Mouse (Mus musculus): ENCODE measurements around the gene Rbm38. TPM values are rescaled to one million over a fixed set of nuclear protein-coding genes. Genes with fewer than 3 reads are reported as not detected.

Rbm38 gene
- polyA plus RNA-seq, 1 experiment from 2014 or later, result 147 TPM

- Histone ChIP-seq H3K9ac (peak overlapping the region; percentile 29), H3K36me3 (no peaks in the 10 kb centered on the region), H3K4me3 (no peak overlapping the region), H3K27me3 (replicated peaks) (no peaks in the 10 kb centered on the region), H3K9me3 (replicated peaks) (no peaks in the 10 kb centered on the region), H3K4me2 (no peak overlapping the region), H3K4me1 (replicated peaks) (peaks cover 58% of the 10 kb centered on the region), H3K27ac (ENCODE audit: poor library complexity, severe bottlenecking) (peak overlapping the region; percentile 75)
- no peak for ATAC-seq (ENCODE audit: insufficient number of reproducible peaks, low FRiP score)
- WGBS, result 37% methylated on average over 9 of the region's 9 CpGs
These were observed 40.2 kb downstream of the Rbm38 start for GRCm38 (mm10) chr2:173060450-173060849.

DNA sequence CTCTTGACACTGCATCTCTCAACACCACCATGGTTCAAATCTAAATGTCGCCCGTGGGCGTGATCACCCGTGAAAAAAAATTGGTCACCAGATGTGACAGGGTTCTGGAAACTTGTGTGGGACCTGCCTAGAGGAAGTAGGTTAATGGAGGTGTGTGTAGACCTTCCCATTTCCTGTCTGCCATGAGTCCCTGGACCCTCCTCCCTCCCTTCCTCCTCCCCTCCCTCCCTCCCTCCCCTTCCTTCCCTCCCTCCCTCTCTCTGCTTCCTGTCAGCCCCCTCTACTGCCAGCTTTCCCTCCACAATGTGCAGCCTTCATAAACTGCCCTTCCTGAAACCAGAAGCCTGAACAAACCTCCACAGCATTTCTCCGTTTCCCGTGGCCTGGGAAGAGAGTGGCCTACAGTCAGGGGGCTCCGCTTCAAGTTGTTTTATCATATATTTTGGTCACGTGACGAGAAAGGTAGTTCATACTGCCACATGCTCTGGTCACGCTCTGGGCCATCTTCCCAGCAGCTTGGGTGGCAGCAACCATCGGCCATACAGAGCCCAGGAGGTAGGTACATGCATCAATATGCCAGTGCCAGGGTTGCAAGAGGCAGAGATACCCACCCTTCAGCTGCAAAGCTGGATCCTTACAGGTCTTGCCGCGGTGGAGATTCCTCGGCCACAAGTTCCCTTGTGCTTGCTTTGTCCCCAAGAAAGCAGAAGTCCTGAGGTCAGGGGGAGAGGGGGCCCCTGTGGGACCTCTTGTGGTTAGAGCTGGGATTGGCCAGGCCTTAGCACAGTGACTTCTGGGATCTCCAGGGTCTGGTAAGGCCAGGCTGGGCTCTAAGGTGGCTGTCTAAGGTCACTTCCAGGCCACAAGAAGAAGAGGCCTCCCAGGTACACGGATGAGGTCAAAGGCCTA is 41.4 kb downstream of the Rbm38 start:
- no peaks in the 10 kb centered on the region for H3K36me3 ChIP-seq
- H3K27me3 ChIP-seq (replicated peaks), result no peaks in the 10 kb centered on the region
- H3K9me3 ChIP-seq (replicated peaks), result no peaks in the 10 kb centered on the region
- H3K4me2 ChIP-seq, result no peak overlapping the region
- H3K27ac ChIP-seq (ENCODE audit: poor library complexity, severe bottlenecking), result peak overlapping the region; percentile 75
- no peak for ATAC-seq (ENCODE audit: insufficient number of reproducible peaks, low FRiP score)
- 49% methylated on average over 15 of the region's 15 CpGs for WGBS
- H3K9ac ChIP-seq, result no peak overlapping the region
- peaks cover 53% of the 10 kb centered on the region for H3K4me1 ChIP-seq (replicated peaks)
- H3K4me3 ChIP-seq, result no peak overlapping the region

DNA sequence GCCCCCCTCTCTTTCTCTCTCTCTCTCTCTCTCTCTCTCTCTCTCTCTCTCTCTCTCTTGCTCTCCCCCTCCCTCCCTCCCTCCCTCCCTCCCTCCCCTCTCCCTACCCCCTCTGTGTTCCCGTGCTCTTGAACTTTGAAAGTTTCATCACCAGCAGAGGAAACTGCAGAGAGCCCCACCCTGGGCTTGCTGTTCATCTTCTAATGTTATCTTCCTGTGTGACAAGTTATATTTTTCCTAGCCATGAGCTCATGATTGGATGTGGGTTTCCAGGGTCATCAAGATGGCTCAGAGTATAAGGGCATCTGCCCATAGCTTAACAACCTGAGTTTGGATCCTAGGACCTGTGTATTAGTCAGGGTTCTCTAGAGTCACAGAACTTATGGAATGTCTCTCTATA is 42.9 kb downstream of the Rbm38 start:
- Histone ChIP-seq H3K4me1 (replicated peaks) (peaks cover 40% of the 10 kb centered on the region), H3K4me3 (no peak overlapping the region), H3K4me2 (no peak overlapping the region), H3K27ac (ENCODE audit: poor library complexity, severe bottlenecking) (no peak overlapping the region), H3K9me3 (replicated peaks) (peaks cover 7% of the 10 kb centered on the region), H3K27me3 (replicated peaks) (no peaks in the 10 kb centered on the region), H3K9ac (no peak overlapping the region), H3K36me3 (no peaks in the 10 kb centered on the region)
- ATAC-seq (ENCODE audit: insufficient number of reproducible peaks, low FRiP score), result no peak
- WGBS, result 40% methylated on average over 1 of the region's 1 CpGs

DNA sequence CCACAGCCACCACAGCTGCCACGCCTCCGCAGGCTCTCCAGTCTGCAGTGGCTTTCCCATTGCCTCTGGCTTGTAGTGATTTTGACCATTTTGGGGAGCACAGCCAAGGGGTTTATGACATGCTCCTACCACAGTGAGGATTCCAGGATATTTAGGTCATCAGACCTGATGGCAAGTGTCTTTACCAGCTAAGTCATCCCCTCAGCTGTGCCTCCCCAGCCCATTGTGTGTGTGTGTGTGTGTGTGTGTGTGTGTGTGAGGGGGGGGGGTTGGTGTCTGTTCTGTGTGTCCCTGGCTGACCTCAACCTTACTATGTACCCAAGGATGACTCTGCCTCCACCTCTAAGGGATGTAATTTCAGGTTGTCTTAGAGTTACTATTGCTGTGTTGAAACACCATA is 44.6 kb downstream of the Rbm38 start:
- Histone ChIP-seq H3K36me3 (no peaks in the 10 kb centered on the region), H3K4me2 (no peak overlapping the region), H3K4me3 (no peak overlapping the region), H3K27ac (ENCODE audit: poor library complexity, severe bottlenecking) (no peak overlapping the region), H3K9ac (no peak overlapping the region), H3K9me3 (replicated peaks) (peaks cover 10% of the 10 kb centered on the region), H3K4me1 (replicated peaks) (peaks cover 24% of the 10 kb centered on the region), H3K27me3 (replicated peaks) (no peaks in the 10 kb centered on the region)
- WGBS, result 79% methylated on average over 2 of the region's 2 CpGs
- no peak for ATAC-seq (ENCODE audit: insufficient number of reproducible peaks, low FRiP score)

- Histone ChIP-seq H3K4me1 (replicated peaks) (peaks cover 4% of the 10 kb centered on the region; the same call in 1 of the 2 replicates), H3K9ac (no peak overlapping the region), H3K4me3 (no peak overlapping the region), H3K36me3 (no peaks in the 10 kb centered on the region), H3K4me2 (no peak overlapping the region), H3K27ac (ENCODE audit: poor library complexity, severe bottlenecking) (no peak overlapping the region), H3K9me3 (replicated peaks) (peaks cover 10% of the 10 kb centered on the region), H3K27me3 (replicated peaks) (no peaks in the 10 kb centered on the region)
- 86% methylated on average over 7 of the region's 7 CpGs for WGBS
- ATAC-seq (ENCODE audit: insufficient number of reproducible peaks, low FRiP score), result no peak
These were observed 52.6 kb downstream of the Rbm38 start for GRCm38 (mm10) chr2:173072948-173073347.

DNA sequence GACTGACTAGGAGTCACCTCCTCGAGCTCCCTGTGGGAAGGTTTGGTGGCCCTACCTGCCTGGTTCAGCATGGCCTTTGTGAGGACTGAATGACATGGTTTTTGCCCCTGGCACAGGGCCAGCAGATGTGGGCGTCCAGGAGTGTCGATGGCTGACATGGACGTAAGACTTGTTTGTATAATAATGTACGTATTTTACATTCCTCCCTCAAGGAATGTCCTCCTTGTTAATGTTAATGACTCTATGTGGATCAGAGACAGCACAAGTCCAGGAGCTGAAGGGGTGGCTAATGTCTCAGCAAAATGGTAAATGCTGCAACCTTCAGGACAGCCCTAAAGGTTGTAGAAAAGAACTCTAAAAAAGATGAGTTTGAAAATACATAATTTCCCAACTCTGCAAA is 53.4 kb downstream of the Rbm38 start:
- H3K27ac ChIP-seq (ENCODE audit: poor library complexity, severe bottlenecking), result no peak overlapping the region
- H3K9ac ChIP-seq, result no peak overlapping the region
- ATAC-seq (ENCODE audit: insufficient number of reproducible peaks, low FRiP score), result no peak
- peaks cover 5% of the 10 kb centered on the region for H3K9me3 ChIP-seq (replicated peaks)
- H3K4me1 ChIP-seq (replicated peaks), result peaks cover 4% of the 10 kb centered on the region; the same call in 1 of the 2 replicates
- H3K27me3 ChIP-seq (replicated peaks), result no peaks in the 10 kb centered on the region
- 74% methylated on average over 5 of the region's 5 CpGs for WGBS
- H3K36me3 ChIP-seq, result no peaks in the 10 kb centered on the region
- no peak overlapping the region for H3K4me3 ChIP-seq
- H3K4me2 ChIP-seq, result no peak overlapping the region

DNA sequence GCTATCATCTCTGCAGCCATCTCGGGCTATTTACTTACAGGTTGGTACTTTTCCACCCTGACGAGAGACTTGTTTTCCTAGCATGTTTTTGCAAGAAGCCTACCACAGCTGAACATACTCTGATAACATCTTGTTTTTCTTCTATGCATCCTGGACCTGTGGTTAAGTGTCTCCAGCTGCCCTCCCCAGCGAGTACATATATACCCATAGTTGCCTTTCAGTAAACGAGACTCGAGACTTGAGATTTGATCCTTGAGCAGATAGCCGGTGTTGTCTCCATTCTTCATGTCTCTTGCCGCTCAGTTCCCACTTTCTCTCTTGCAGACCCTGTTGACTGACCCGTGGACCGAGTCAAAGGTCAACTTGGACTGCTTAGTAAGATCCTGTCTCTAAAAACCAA is 56.6 kb downstream of the Rbm38 start:
- H3K27me3 ChIP-seq (replicated peaks), result no peaks in the 10 kb centered on the region
- H3K9ac ChIP-seq, result no peak overlapping the region
- no peak overlapping the region for H3K4me2 ChIP-seq
- H3K27ac ChIP-seq (ENCODE audit: poor library complexity, severe bottlenecking), result no peak overlapping the region
- WGBS, result 65% methylated on average over 9 of the region's 9 CpGs
- peaks cover 19% of the 10 kb centered on the region for H3K4me1 ChIP-seq (replicated peaks)
- peaks cover 5% of the 10 kb centered on the region for H3K9me3 ChIP-seq (replicated peaks)
- no peaks in the 10 kb centered on the region for H3K36me3 ChIP-seq
- H3K4me3 ChIP-seq, result no peak overlapping the region
- no peak for ATAC-seq (ENCODE audit: insufficient number of reproducible peaks, low FRiP score)

GRCm38 (mm10) chr2:173079766-173080549 is 59.7 kb downstream of the Rbm38 start:
- Histone ChIP-seq H3K9ac (peak overlapping the region; percentile 24; the same call in 1 of the 2 replicates), H3K4me1 (replicated peaks) (peaks cover 34% of the 10 kb centered on the region), H3K36me3 (no peaks in the 10 kb centered on the region), H3K27ac (ENCODE audit: poor library complexity, severe bottlenecking) (peak overlapping the region; percentile 76), H3K4me3 (no peak overlapping the region), H3K27me3 (replicated peaks) (no peaks in the 10 kb centered on the region), H3K9me3 (replicated peaks) (no peaks in the 10 kb centered on the region), H3K4me2 (peak overlapping the region; percentile 15; the same call in 1 of the 2 replicates)
- no peak for ATAC-seq (ENCODE audit: insufficient number of reproducible peaks, low FRiP score)
- 33% methylated on average over 10 of the region's 10 CpGs for WGBS

GRCm38 (mm10) chr2:173080785-173081241 is 60.5 kb downstream of the Rbm38 start:
- H3K9me3 ChIP-seq (replicated peaks), result no peaks in the 10 kb centered on the region
- 27% methylated on average over 10 of the region's 10 CpGs for WGBS
- H3K4me3 ChIP-seq, result no peak overlapping the region
- 0 out of 2 replicates have a peak overlapping the region, but pooled peaks have one; percentile 24 for H3K9ac ChIP-seq
- ATAC-seq (ENCODE audit: insufficient number of reproducible peaks, low FRiP score), result peak; percentile 54
- H3K27ac ChIP-seq (ENCODE audit: poor library complexity, severe bottlenecking), result peak overlapping the region; percentile 76; the same call in 1 of the 2 replicates
- peaks cover 34% of the 10 kb centered on the region for H3K4me1 ChIP-seq (replicated peaks)
- no peaks in the 10 kb centered on the region for H3K27me3 ChIP-seq (replicated peaks)
- no peaks in the 10 kb centered on the region for H3K36me3 ChIP-seq
- peak overlapping the region; percentile 21; the same call in 1 of the 2 replicates for H3K4me2 ChIP-seq

DNA sequence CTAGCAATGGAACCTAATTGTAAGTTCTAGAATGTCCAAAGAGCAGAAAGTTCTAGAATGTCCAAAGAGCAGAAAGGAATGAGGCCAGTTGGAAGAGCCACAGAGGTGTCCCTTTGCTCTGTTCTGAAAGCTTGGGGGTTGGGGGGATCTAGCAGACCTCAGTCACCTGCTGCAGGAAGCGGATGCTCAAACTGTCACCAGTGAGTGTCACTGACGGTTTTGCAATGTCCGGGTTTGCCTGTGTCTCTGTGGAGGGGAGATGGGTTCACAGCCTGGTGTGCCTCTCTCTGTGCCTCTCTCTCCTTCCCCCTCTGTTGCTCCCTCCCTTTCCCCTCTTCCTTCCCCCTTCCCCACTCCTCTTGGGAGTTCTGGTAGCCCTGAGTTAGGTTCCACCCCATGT is 62.4 kb downstream of the Rbm38 start:
- no peak for ATAC-seq (ENCODE audit: insufficient number of reproducible peaks, low FRiP score)
- WGBS, result 78% methylated on average over 3 of the region's 3 CpGs
- H3K4me1 ChIP-seq (replicated peaks), result peaks cover 44% of the 10 kb centered on the region

DNA sequence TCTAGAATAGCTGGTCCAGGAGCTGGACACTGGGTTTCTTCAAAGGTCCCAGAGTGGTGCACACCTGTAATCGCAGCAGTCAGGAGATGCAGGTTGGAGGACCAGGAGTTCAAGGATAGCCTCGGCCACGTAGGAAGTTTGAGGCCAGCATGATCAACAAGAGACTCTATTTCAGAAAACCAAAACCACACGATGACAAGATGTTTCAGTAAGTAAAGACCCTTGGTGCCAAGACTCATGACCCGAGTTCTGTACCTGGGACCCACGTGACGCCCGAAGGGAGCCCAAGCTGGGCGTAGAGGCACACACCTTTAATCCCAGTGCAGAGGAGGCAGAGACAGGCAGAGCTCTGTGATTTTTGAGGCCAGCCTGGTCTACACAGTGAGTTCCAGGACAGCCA is 62.8 kb downstream of the Rbm38 start:
- Histone ChIP-seq H3K4me2 (peak overlapping the region; percentile 30), H3K27ac (ENCODE audit: poor library complexity, severe bottlenecking) (peak overlapping the region; percentile 63), H3K9me3 (replicated peaks) (no peaks in the 10 kb centered on the region), H3K4me3 (no peak overlapping the region), H3K9ac (peak overlapping the region; percentile 33), H3K36me3 (no peaks in the 10 kb centered on the region), H3K27me3 (replicated peaks) (no peaks in the 10 kb centered on the region), H3K4me1 (replicated peaks) (peaks cover 45% of the 10 kb centered on the region)
- WGBS, result 81% methylated on average over 9 of the region's 9 CpGs
- ATAC-seq (ENCODE audit: insufficient number of reproducible peaks, low FRiP score), result no peak

More for the DNA sequence above, 62.4 kb downstream of the Rbm38 start:
- 0 out of 2 replicates have a peak overlapping the region, but pooled peaks have one; percentile 63 for H3K27ac ChIP-seq (ENCODE audit: poor library complexity, severe bottlenecking)
- H3K9ac ChIP-seq, result no peak overlapping the region
- H3K36me3 ChIP-seq, result no peaks in the 10 kb centered on the region
- H3K27me3 ChIP-seq (replicated peaks), result no peaks in the 10 kb centered on the region
- no peak overlapping the region for H3K4me2 ChIP-seq
- no peak overlapping the region for H3K4me3 ChIP-seq
- H3K9me3 ChIP-seq (replicated peaks), result no peaks in the 10 kb centered on the region

All from heart, embryonic 12.5 days (tissue).